Mouse (Mus musculus): ENCODE measurements around the gene Rbpms2.

DNA sequence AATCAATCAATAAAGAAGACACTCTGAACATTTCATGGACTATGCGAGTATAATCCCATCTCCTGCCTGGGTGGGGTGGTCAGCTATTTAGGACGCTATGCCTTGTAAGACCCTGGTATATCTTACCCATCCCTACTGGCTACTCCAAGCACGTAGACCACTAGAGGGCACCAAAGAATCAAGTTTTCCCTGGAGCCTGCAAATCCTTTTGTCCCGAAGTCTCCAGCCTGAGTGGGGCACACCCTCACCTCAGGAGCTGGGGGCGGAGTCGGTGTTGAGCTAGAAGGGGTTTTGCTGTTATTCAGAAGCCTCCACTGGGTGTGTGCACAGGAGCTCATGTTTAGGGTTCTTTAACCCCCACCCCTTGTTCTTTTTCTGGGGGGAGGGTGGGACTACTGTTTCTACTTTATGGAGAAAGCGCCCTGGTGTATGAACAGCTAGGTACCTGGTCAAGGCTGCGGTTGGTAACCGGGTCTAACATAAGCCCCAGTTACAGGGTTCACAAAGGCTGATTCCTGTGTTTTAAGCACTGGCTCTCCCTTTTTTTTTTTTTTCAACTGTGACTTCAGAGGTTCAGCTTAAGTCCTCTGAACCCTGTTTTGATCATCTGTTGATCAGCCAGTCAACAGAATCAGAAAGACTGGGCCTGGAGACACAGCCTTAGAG is 23.8 kb upstream of the Rbpms2 start:
- TF ChIP-seq TCF3 (IDR thresholded peaks at IDR 0.05; ENCODE audit: insufficient read length, low read depth) (no peak), USF1 (IDR thresholded peaks at IDR 0.05; ENCODE audit: low read depth) (no peak), POLR2A (IDR thresholded peaks at IDR 0.05; ENCODE audit: insufficient read length, low read depth) (no peak), TCF12 (IDR thresholded peaks at IDR 0.05; ENCODE audit: insufficient read depth, poor library complexity, severe bottlenecking) (no peak), SRF (IDR thresholded peaks at IDR 0.05; ENCODE audit: control insufficient read depth, insufficient read length, low read depth) (no peak), CEBPB (IDR thresholded peaks at IDR 0.05; ENCODE audit: insufficient read depth, poor library complexity, severe bottlenecking) (no peak), MYOG (IDR thresholded peaks at IDR 0.05; ENCODE audit: control insufficient read depth in 1 of 3, insufficient read depth in 1 of 3, insufficient read length in 2 of 3, low read depth in 2 of 3) (no peak), MAX (IDR thresholded peaks at IDR 0.05; ENCODE audit: low read depth) (no peak), POLR2AphosphoS2 (IDR thresholded peaks at IDR 0.05; ENCODE audit: insufficient read length, low read depth) (no peak), E2F4 (IDR thresholded peaks at IDR 0.05; ENCODE audit: insufficient read depth) (no peak)

All from myocyte (in vitro differentiated cells).